Mouse (Mus musculus) left cerebral cortex, adult 11 months (tissue): Measurements from ENCODE around the gene Acot5.
"Not testable (repeated sequence)": the region's sequence is repeated elsewhere in the genome, so short reads cannot be mapped to it uniquely, and the experiment has no call there.

ENCODE experiments used
- DNase-seq: peaks from one replicate; pipeline ENCODE4 v3.0.0; 2022; ENCODE audit warnings: low spot score

The Acot5 gene

GRCm38 (mm10) chr12:84063228-84063627 is 5.9 kb upstream of the Acot5 start:
- DNase-seq = no peak

- no peak for DNase-seq
Observed at GRCm38 (mm10) chr12:84063833-84064232, 5.3 kb upstream of the Acot5 start.

- DNase-seq = no peak
Observed at GRCm38 (mm10) chr12:84064621-84065020, 4.5 kb upstream of the Acot5 start.

DNA sequence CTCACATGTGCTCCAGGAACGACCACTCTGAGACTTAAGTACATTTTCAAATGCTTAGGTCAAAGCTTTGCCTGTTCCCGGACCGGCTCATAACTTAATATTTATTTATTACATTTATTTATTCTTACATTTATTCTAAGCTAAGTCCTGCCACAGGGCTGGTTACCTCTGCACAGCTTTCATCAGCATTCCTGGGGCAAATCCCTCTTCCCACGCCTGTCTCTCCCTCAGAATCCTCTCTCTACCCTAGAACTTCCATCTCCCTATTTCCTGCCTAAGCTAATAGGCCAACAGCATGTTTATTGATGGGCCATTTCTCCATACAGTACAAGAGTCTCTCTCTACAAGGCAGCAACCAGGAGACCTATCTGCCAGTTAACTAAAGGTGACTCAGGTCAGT is 1.4 kb upstream of the Acot5 start:
- no peak for DNase-seq

DNA sequence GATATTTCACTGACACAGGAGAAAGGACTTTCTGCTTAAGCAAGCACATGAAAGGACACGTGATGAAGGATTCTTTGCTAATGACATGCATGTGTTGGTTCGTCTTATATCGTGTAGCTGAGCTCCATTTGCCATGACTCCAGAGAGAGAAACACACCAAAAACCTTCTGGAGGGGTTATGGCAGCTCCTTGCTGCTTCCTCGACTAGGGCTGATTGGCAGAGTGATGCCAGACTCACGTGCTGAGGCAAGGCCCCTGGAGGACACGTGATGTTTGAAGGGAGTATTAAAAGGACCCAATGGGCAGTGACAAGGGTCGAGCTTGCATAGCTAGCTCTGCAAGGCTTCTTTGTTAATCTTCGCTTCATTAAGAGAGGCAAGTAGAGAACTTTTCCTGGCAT is 829 bp upstream of the Acot5 start:
- DNase-seq = no peak

DNA sequence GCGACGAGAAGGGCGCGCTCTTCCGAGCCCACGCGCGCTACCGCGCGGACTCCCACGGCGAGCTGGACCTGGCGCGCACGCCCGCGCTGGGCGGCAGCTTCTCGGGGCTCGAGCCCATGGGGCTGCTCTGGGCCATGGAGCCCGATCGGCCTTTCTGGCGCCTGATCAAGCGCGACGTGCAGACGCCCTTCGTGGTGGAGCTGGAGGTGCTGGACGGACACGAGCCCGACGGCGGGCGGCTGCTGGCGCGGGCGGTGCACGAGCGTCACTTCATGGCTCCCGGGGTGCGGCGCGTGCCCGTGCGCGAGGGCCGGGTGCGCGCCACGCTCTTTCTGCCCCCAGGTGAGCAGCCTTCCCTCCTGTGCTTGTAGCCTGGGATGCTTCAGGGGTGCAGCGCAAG is 457 bp downstream of the Acot5 start:
- not testable (repeated sequence) for DNase-seq

GRCm38 (mm10) chr12:84071696-84072095 is 2.6 kb downstream of the Acot5 start:
- peak; percentile 28 for DNase-seq

- no peak for DNase-seq
Observed at GRCm38 (mm10) chr12:84077371-84077990, 8.4 kb downstream of the Acot5 start.

- no peak for DNase-seq
Observed at GRCm38 (mm10) chr12:84083842-84084241, 14.7 kb downstream of the Acot5 start.

DNA sequence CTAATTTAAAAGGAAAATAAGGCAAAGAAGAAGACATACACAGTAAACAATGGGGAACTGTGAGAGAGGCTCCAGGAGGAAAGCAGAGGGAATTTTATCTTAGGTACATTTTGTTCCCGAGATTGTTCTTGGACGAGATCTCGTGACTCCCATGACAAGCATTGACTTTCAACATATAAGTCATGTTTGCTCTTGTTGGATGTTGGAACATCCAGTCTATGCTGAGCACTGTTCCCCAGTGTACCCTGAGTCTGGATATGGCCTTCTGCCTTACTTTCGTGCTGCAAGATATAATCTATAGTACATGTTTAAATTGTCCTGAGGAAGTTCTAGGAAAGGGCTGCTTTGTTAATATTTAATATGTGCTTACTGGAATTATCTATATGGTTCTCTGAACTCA is 15.5 kb downstream of the Acot5 start:
- DNase-seq = no peak

GRCm38 (mm10) chr12:84094666-84095065 is 25.5 kb downstream of the Acot5 start:
- not testable (repeated sequence) for DNase-seq

GRCm38 (mm10) chr12:84099605-84100004 is 30.5 kb downstream of the Acot5 start:
- DNase-seq = no peak

- DNase-seq = no peak
Observed at GRCm38 (mm10) chr12:84100071-84100470, 30.9 kb downstream of the Acot5 start.

DNA sequence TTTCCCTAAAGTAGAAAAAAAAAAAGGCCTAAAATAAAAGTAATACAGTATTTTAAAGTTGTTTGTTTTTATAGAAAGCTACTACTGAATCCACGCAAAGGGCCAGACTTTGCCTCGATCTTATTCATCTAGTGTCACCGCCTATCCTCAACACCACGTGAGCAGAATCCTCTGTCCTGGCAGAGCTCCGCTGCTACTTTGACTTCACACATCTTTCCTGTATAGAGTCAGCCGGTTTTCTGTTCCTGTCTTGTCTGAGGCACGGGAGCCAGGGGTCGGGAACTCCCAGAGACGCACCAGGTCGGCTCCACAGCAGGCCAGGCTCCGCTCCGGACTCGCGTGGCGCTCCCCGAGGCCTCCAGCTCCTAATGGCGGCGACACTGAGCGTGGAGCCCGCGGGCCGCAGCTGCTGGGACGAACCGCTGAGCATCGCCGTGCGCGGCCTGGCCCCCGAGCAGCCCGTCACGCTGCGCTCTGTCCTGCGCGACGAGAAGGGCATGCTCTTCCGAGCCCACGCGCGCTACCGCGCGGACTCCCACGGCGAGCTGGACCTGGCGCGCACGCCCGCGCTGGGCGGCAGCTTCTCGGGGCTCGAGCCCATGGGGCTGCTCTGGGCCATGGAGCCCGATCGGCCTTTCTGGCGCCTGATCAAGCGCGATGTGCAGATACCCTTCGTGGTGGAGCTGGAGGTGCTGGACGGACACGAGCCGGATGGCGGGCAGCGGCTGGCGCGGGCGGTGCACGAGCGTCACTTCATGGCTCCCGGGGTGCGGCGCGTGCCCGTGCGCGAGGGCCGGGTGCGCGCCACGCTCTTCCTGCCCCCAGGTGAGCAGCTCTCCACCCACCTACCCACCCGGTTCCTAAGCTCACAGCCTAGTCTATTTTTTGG is 31.7 kb downstream of the Acot5 start, which contains the start of gene Acot6:
TSS of gene Acot6 (plus strand) at position 51 of the 889 bp plus-strand sequence.
- peak; percentile 13 for DNase-seq

GRCm38 (mm10) chr12:84101493-84101845 is 32.3 kb downstream of the Acot5 start:
- DNase-seq = no peak

GRCm38 (mm10) chr12:84107012-84107411 is 37.9 kb downstream of the Acot5 start:
- no peak for DNase-seq

- DNase-seq = no peak
Observed at GRCm38 (mm10) chr12:84107692-84108091, 38.6 kb downstream of the Acot5 start.

DNA sequence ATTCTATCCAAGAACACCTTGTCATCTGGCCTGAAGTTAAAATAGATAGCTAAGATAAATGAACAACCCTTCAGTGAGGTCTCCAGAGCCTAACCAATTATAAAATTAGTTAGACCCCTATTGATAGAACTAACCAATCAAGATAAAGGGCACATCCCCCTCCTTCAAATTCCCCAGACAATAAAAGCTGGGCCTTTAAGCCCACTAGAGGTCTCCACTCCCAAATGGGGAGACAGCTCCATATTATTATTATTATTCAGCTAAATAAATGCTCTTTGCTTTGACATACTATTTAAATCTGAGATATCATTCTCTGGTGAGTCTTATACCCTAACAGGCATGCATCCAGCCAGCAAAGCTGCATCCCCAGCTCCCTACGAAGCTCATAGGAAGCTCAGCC is 40.8 kb downstream of the Acot5 start:
- DNase-seq = no peak

- DNase-seq = no peak
Observed at GRCm38 (mm10) chr12:84110814-84111213, 41.7 kb downstream of the Acot5 start.

DNA sequence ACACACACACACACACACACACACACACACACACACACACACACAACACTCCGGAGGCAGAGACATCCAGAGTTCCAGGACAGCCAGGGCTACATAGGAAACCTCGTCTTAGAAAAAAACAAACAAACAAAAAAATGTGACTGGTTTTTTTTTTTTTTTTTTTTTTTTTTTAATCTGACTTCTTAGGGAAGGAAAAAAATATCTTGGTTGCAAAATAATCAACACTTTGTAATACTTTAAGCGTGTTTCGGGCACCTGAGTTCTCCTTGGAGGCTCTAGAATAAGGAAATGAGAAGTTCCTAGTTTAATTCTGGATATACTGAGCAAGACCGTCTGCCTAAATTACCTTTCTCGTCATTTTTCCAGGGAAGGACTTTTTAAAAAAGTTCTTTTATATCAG is 44.6 kb downstream of the Acot5 start:
- DNase-seq = no peak

DNA sequence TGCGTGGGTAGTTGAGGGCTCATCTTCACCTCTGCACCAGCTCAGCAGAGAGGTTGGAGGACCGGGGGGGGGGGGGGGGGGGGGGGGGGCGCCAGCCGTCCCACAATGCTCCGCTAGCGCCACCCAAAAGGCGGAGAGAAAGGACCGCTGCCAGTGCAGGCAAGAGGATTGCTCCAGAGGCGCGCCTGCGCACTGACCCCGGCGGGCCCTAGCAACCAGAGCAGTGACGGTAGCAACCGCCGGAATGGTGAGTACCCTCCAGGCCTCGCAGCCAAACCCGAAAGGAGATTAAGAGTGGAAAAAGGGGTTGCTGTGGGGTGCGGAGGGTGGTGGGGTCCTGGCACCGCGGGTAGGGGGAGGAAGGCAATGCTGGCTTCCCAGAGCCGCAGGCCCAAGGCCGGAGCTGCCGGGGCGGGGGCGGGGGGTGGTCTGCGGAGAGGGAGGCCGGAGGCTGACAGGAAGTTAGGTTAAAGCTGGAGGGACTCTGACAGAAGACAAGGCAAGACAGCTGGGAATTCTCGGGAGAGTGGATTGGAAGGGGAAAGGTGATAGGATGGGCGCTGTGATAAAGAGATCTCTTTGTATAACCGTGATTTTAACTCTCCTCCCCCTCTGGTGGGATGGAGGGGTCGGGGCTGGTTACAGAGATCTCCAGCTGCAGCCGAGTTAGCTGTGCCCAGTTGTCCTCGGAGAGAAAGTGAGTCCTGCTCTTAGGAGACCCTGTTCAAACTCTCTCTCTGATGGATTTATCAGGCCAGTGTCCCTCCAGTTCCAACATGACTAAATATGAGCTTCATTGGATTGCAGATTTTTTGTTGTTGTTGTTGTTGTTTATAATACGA is 45.2 kb downstream of the Acot5 start, which contains the start of gene Dnal1:
TSS of gene Dnal1 (plus strand) at position 214 of the 842 bp plus-strand sequence.
- DNase-seq = peak; percentile 80

GRCm38 (mm10) chr12:84119584-84119983 is 50.5 kb downstream of the Acot5 start:
- no peak for DNase-seq
